Mouse (Mus musculus): ENCODE results near the gene Rtn4.
"Not testable (repeated sequence)": the region's sequence is repeated elsewhere in the genome, so short reads cannot be mapped to it uniquely, and the experiment has no call there.

DNA sequence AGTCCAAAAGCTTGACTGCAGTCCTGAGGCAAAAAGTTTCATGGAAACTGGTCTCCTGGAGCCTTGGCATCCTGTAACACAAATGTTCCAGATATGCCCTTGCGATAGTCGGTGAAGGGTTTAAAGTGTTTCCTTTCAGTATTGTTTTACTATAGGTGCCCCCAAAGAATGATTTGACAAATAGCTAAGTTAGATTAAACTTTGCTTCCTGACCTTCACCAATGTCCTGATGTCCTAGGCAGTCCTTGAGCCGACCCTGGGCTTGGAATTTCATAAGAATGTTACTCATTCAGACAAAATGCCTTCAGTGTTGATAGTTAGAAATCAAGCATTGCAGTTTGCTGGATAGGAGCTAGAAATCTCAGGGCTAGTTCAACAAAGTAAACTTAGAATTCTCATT lies 37.4 kb upstream of the Rtn4 start:
- TF ChIP-seq CTCF, POLR2A (IDR thresholded peaks at IDR 0.05; ENCODE audit: insufficient read depth, low read depth, low read length): not testable (repeated sequence)
